Mouse (Mus musculus) ovary, adult 2 months (tissue): Measurements from ENCODE around the gene Ccdc189. TPM values are rescaled to one million over a fixed set of nuclear protein-coding genes. Genes with fewer than 3 reads are reported as not detected.

Experiments
- polyA plus RNA-seq: library from polyadenylated mRNA; depleted of rRNA; stranded (reverse); fragments of >200 nt; gene quantifications from 2 replicates; pipeline ENCODE4 v1.2.3, GENCODE M21; 2012; rRNA removed

The Ccdc189 gene
- 11.7 and 13.2 TPM in 2 replicates for polyA plus RNA-seq

DNA sequence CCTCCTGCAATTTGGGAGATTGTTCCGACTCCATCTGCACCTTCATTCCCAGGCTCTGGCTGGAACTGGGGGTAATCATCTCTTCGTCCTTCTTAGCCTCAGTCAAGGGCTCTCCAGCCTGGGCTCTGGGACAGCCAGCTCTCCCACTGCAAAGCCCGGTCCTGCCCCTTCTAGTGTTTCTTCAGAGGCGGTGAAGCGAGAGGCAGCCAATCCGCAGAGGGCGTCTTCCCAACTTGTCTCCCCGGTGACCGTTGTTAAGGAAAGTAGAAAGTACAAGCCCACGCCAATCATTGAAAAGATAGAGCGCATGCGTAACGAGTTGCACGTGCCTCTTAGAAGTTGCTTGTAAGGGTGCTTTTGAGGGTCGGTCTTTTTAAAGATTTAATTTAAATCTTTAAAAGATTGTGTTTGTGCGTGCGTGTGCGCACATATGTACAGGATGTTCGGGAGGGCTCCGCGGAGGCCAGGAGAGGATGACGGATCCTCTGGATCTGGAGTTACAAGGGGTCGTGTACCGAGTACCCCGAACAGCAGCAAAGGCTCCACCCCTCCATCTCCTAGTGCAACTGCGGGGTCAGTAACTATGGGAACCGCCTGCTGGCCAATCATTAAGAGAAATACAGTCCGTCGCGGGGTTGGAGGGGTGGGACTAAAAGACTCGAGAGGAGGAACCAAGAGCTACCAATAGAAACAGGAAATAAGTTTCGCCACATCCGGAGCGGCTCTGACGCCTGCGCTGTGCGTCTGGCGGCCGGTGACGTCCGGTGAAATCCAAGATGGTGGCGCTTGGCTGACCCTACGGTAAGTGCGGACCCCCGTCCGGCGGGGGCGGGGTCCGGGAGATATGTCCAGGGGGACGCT, at the start of gene Ccdc189, which contains the start of gene Rnf40:
TSS of gene Ccdc189 (minus strand) at position 585 of the 861 bp plus-strand sequence.
TSS of gene Rnf40 (plus strand) at position 757 of the 861 bp plus-strand sequence.

DNA sequence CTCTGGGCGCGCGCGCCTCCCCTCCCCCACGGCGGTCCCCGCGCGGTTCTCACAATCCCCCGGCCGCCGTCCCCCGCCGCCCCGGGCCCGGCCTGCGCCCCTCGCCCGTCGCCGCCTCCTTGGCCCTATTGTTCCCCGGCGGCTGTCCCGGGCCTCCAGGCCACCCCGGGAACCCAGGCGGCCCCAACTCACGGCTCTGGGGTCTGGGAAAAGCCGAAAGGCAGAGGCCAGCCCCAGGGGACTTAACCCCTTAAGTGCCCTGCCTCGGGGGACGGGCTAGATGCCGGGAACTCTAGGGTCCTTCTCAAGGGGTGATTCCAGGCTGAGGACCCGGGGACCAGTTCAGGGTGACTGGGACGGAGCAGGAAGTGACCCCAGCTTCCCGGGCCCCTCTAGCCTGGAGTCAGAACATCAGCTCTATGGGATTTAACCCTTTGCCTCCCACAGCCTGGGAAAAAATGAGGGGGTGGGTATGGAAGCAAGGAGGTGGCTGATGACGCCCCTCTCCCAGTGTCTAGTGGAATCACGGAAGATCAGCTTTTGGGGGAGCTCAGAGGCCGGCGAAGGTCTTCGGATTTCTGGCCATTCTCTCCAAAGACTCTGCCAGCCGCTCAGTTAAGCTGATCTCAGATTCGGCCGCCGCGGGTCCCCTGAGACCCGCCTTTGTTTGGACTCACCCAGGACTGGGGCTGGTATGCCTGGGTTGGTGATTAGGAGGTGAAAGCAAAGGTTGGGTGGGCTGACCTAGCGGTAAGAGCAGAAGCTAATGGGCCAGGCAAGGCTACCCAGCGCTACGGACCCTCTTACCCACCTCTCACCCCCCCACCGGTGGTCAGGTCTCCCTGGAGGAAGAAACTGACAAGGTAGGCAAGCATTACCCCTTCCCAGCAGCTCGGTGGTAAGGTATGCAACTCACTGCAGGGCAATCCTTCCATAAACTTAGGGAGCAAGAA, 26.8 kb upstream of the Ccdc189 start, which contains the start of gene Zfp629:
TSS of gene Zfp629 (minus strand) at position 907 of the 953 bp plus-strand sequence.

DNA sequence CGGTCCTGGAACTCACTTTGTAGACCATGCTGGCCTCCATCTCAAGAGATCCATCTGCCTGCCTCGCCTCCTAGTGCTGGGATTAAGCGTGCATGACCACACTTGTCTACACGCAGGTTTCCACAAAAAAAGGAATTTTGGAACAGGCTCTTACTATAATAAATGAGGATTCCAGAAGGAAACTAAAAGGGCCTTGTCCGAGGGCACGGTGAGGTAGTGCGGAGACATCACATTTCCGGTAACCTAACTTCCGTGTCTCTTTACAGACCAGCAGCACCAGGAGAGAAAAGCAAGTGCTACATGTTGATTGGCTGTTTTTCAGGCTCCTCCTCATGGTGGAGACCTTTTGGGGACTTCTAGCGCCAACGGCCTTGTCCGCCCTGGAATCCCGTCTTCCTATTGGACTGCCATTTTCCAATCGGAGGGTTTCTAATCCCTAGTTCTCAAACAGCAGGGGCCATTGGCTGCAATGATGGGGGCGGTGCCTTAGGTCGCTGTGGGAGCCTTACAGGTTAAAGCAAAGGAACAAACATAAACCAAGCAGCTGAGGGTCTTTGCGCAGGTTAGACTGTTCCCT, 15.4 kb downstream of the Ccdc189 start, which contains the start of gene Phkg2:
TSS of gene Phkg2 (plus strand) at position 446 of the 577 bp plus-strand sequence.

DNA sequence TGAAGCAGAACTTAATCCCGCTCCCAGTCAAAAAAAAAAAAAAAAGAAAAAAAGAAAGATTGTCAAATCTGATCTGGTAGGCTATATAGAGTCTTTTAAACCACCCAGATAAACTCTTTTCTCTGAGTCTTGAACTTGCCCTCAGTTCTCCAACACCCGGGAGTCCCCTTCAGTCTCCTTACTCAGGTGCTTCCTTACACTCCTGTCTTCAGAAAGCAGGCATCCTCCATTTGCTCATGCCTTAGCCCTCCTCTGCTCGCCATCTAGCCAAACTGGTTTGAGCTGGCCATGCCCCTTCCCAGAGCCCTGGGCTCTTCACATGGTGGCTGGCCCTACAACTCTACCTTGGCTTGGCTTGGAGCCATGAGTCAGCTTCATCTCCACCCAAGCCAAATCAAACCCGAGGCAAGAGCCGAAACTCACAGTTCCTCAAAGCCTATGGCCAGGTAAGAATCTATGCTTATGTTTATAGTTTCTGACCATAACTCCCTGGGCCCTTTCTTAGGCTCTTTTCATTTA, 27.0 kb downstream of the Ccdc189 start, which contains the start of gene Tmem265:
TSS of gene Tmem265 (plus strand) at position 51 of the 519 bp plus-strand sequence.

Other genes with a start within 250 kb of the Ccdc189 start
- gene Zfp768, start 243.0 kb downstream of the Ccdc189 start, polyA plus RNA-seq, result 48.6 and 54.8 TPM in 2 replicates
- 9.1 and 10.7 TPM in 2 replicates for gene Zfp747, start 212.5 kb downstream of the Ccdc189 start, polyA plus RNA-seq
- gene 9130019O22Rik, start 201.4 kb downstream of the Ccdc189 start, polyA plus RNA-seq, result 4.5 and 4.6 TPM in 2 replicates
- gene E430018J23Rik, start 195.0 kb downstream of the Ccdc189 start, polyA plus RNA-seq, result 7.9 and 11.6 TPM in 2 replicates
- 7.0 and 8.5 TPM in 2 replicates for gene Zfp764, start 181.8 kb downstream of the Ccdc189 start, polyA plus RNA-seq
- 34.3 and 36.2 TPM in 2 replicates for gene Zfp688, start 166.5 kb downstream of the Ccdc189 start, polyA plus RNA-seq
- gene Zfp689, start 139.4 kb downstream of the Ccdc189 start, polyA plus RNA-seq, result 8.0 and 9.3 TPM in 2 replicates
- gene Prr14, start 129.0 kb downstream of the Ccdc189 start, polyA plus RNA-seq, result 62.6 and 76.9 TPM in 2 replicates
- gene Fbrs, start 109.4 kb downstream of the Ccdc189 start, polyA plus RNA-seq, result 21.3 and 27.7 TPM in 2 replicates
- gene Srcap, start 76.6 kb downstream of the Ccdc189 start, polyA plus RNA-seq, result 33.9 and 44.8 TPM in 2 replicates
- gene Gm42715, start 69.0 kb downstream of the Ccdc189 start, polyA plus RNA-seq, result 13.3 and 15.7 TPM in 2 replicates
- 0.75 and 3.4 TPM in 2 replicates for gene Tmem265, start 27.2 kb downstream of the Ccdc189 start, polyA plus RNA-seq
- gene Phkg2, start 15.3 kb downstream of the Ccdc189 start, polyA plus RNA-seq, result 62.0 and 70.8 TPM in 2 replicates
- 33.5 and 34.1 TPM in 2 replicates for gene Rnf40, start 172 bp upstream of the Ccdc189 start, polyA plus RNA-seq
- 21.3 and 22.4 TPM in 2 replicates for gene Zfp629, start 27.2 kb upstream of the Ccdc189 start, polyA plus RNA-seq
- gene Bcl7c, start 120.3 kb upstream of the Ccdc189 start, polyA plus RNA-seq, result 67.7 and 78.2 TPM in 2 replicates
- 33.4 and 51.7 TPM in 2 replicates for gene Ctf1, start 124.1 kb upstream of the Ccdc189 start, polyA plus RNA-seq
- 0.27 and 0.30 TPM in 2 replicates for gene Ctf2, start 143.6 kb upstream of the Ccdc189 start, polyA plus RNA-seq
- 68.7 and 76.0 TPM in 2 replicates for gene Fbxl19, start 155.9 kb upstream of the Ccdc189 start, polyA plus RNA-seq
- 51.2 and 60.6 TPM in 2 replicates for gene Orai3, start 181.2 kb upstream of the Ccdc189 start, polyA plus RNA-seq
- 9.9 and 12.3 TPM in 2 replicates for gene Setd1a, start 188.1 kb upstream of the Ccdc189 start, polyA plus RNA-seq
- 0.06 TPM in 1 of 2 replicates, not detected in the other for gene Gm49388, start 197.0 kb upstream of the Ccdc189 start, polyA plus RNA-seq
- gene Hsd3b7, start 212.0 kb upstream of the Ccdc189 start, polyA plus RNA-seq, result 78.5 and 87.3 TPM in 2 replicates
- 66.0 and 82.3 TPM in 2 replicates for gene Stx4a, start 235.7 kb upstream of the Ccdc189 start, polyA plus RNA-seq
- 15.2 and 17.7 TPM in 2 replicates for gene Stx1b, start 236.0 kb upstream of the Ccdc189 start, polyA plus RNA-seq